Mouse (Mus musculus) embryonic fibroblast, embryonic 13.5 days (primary cell): Measurements from ENCODE around the gene Ebpl. TPM values are rescaled to one million over a fixed set of nuclear protein-coding genes. Genes with fewer than 3 reads are reported as not detected.

ENCODE experiments used
- H3K27ac ChIP-seq: 2 replicates; pipeline ENCODE4 v1.5.1; 2012; ENCODE audit warnings: low read length, control low read depth, inconsistent platforms; ENCODE audit not compliant: insufficient read depth
- H3K4me1 ChIP-seq: 2 replicates; pipeline ENCODE4 v1.6.1; 2011; ENCODE audit warnings: low read length; ENCODE audit not compliant: control insufficient read depth, insufficient read depth
- H3K4me3 ChIP-seq: 2 replicates; pipeline ENCODE4 v1.5.1; 2011; ENCODE audit warnings: mild to moderate bottlenecking, control low read depth, low read length; ENCODE audit not compliant: insufficient read depth
- CTCF ChIP-seq: IDR thresholded peaks from 2 replicates; pipeline ENCODE4 v1.5.1; 2011; ENCODE audit warnings: mild to moderate bottlenecking, control low read depth, low read length, moderate library complexity, borderline replicate concordance; ENCODE audit not compliant: insufficient read depth
- POLR2A ChIP-seq: IDR thresholded peaks from 2 replicates; pipeline ENCODE4 v1.6.1; 2011; ENCODE audit warnings: low read depth, mild to moderate bottlenecking, control low read depth, low read length, moderate library complexity
- polyA plus RNA-seq: library from polyadenylated mRNA; stranded (reverse); fragments of >200 nt; gene quantifications from 2 replicates; pipeline ENCODE4 v1.2.4, GENCODE M21; 2011; ENCODE audit warnings: low read depth; ENCODE audit not compliant: missing spikeins, insufficient read length

The Ebpl gene
- polyA plus RNA-seq, 1 experiment = 7.3 TPM

- Histone ChIP-seq H3K27ac (no peak overlapping the region), H3K4me1 (peaks cover 4% of the 10 kb centered on the region; the same call in 1 of the 2 replicates), H3K4me3 (no peak overlapping the region)
- no peak for TF ChIP-seq POLR2A
- no peak for TF ChIP-seq CTCF
Measured at GRCm38 (mm10) chr14:61303969-61304609, 56.1 kb downstream of the Ebpl start.

- Histone ChIP-seq H3K27ac (0 out of 2 replicates have a peak overlapping the region, but pooled peaks have one; percentile 11), H3K4me3 (no peak overlapping the region), H3K4me1 (peaks cover 4% of the 10 kb centered on the region; the same call in 1 of the 2 replicates)
- TF ChIP-seq POLR2A (no peak), CTCF (no peak)
Measured at GRCm38 (mm10) chr14:61302428-61302827, 57.8 kb downstream of the Ebpl start.

- Histone ChIP-seq H3K27ac (no peak overlapping the region), H3K4me1 (peaks cover 4% of the 10 kb centered on the region; the same call in 1 of the 2 replicates), H3K4me3 (no peak overlapping the region)
- TF ChIP-seq POLR2A (no peak), CTCF (no peak)
Measured at GRCm38 (mm10) chr14:61301323-61301722, 58.9 kb downstream of the Ebpl start.

- H3K4me1 ChIP-seq = peaks cover 4% of the 10 kb centered on the region; the same call in 1 of the 2 replicates
- H3K4me3 ChIP-seq = no peak overlapping the region
- no peak overlapping the region for H3K27ac ChIP-seq
- TF ChIP-seq POLR2A = no peak
- TF ChIP-seq CTCF = no peak
Measured at GRCm38 (mm10) chr14:61299810-61300209, 60.4 kb downstream of the Ebpl start.

GRCm38 (mm10) chr14:61294738-61295079 lies 65.5 kb downstream of the Ebpl start:
- H3K4me1 ChIP-seq = no peaks in the 10 kb centered on the region
- no peak for TF ChIP-seq CTCF
- no peak for TF ChIP-seq POLR2A
- no peak overlapping the region for H3K27ac ChIP-seq
- H3K4me3 ChIP-seq = no peak overlapping the region

GRCm38 (mm10) chr14:61293884-61294737 lies 66.1 kb downstream of the Ebpl start:
- no peak for TF ChIP-seq POLR2A
- peak; percentile 39; the same call in 1 of the 2 replicates for TF ChIP-seq CTCF
- Histone ChIP-seq H3K4me3 (no peak overlapping the region), H3K27ac (no peak overlapping the region), H3K4me1 (no peaks in the 10 kb centered on the region)

GRCm38 (mm10) chr14:61290664-61291063 lies 69.6 kb downstream of the Ebpl start:
- TF ChIP-seq CTCF = no peak
- H3K4me3 ChIP-seq = no peak overlapping the region
- H3K4me1 ChIP-seq = no peaks in the 10 kb centered on the region
- H3K27ac ChIP-seq = no peak overlapping the region

GRCm38 (mm10) chr14:61288606-61289286 lies 71.5 kb downstream of the Ebpl start:
- Histone ChIP-seq H3K4me1 (no peaks in the 10 kb centered on the region), H3K27ac (no peak overlapping the region), H3K4me3 (no peak overlapping the region)
- TF ChIP-seq POLR2A (no peak), CTCF (no peak)

Other genes starting within 250 kb of the Ebpl start
- gene Sacs, start 222.0 kb downstream of the Ebpl start, polyA plus RNA-seq = 18.3 and 30.1 TPM in 2 replicates
- gene Sgcg, start 101.9 kb downstream of the Ebpl start, polyA plus RNA-seq = not detected in 2 replicates
- gene Arl11, start 50.7 kb downstream of the Ebpl start, polyA plus RNA-seq = 0.49 TPM in 1 of 2 replicates, not detected in the other
- 65.9 and 73.8 TPM in 2 replicates for gene Kpna3, start 79.4 kb upstream of the Ebpl start, polyA plus RNA-seq
- gene Spryd7, start 196.4 kb upstream of the Ebpl start, polyA plus RNA-seq = 16.0 and 16.2 TPM in 2 replicates
- gene Trim13, start 237.8 kb upstream of the Ebpl start, polyA plus RNA-seq = 15.3 and 15.4 TPM in 2 replicates
- gene Kcnrg, start 247.0 kb upstream of the Ebpl start, polyA plus RNA-seq = 0.39 TPM in 1 of 2 replicates, not detected in the other